Mouse (Mus musculus): Measurements from ENCODE around the gene Morn2.
"Not testable (repeated sequence)": the region's sequence is repeated elsewhere in the genome, so short reads cannot be mapped to it uniquely, and the experiment has no call there.

Morn2 gene

GRCm38 (mm10) chr17:80290074-80290657, at the start of gene Morn2, which contains the start of gene Dhx57:
Gene Morn2 (plus strand): TSS chr17:80290203.
Gene Dhx57 (minus strand): TSS chr17:80290476.
- ChIA-PET CTCF (interaction anchor here (0.6 to 2.2 kb wide), 17 partner anchors 17 to 274 kb away, joined by 3 to 11 read pairs (median 4); partner anchors contain the start of gene Arhgef33 (in 1 of the 4)), POLR2A (interaction anchor here (0.5 to 5.2 kb wide), 54 partner anchors 8 to 775 kb away, joined by 3 to 56 read pairs (median 4); partner anchors contain the start of genes Gemin6 (in 3 of the 4), Gm10190 (in 3 of the 4), Srsf7 (in 3 of the 4) and Ttc39d (in 3 of the 4))

- ChIA-PET POLR2A (interaction anchor here (0.9 to 13.0 kb wide), 15 partner anchors 8 to 48 kb away, joined by 3 to 267 read pairs (median 7); partner anchors contain the start of genes Srsf7 (in 3 of the 4), Ttc39d (in 3 of the 4), Dhx57 (in 1 of the 4) and Gemin6 (in 1 of the 4)), CTCF (interaction anchor here in 3 of 4 experiments (0.5 to 1.9 kb wide), 7 partner anchors 8 to 319 kb away, joined by 3 to 8 read pairs (median 3); partner anchors contain the start of gene Gemin6 (in 1 of the 3))
Observed at GRCm38 (mm10) chr17:80241594-80241993, 48.4 kb upstream of the Morn2 start.

GRCm38 (mm10) chr17:80243116-80243515, 46.9 kb upstream of the Morn2 start:
- ChIA-PET POLR2A (interaction anchor here in 3 of 4 experiments (1.5 to 13.0 kb wide), 9 partner anchors 8 to 43 kb away, joined by 4 to 267 read pairs (median 13); partner anchors contain the start of genes Srsf7 (in 2 of the 3), Ttc39d (in 2 of the 3) and Gemin6 (in 1 of the 3)), CTCF (no interaction called here)

GRCm38 (mm10) chr17:80252757-80253525, 37.1 kb upstream of the Morn2 start:
- POLR2A ChIA-PET = interaction anchor here (0.6 to 10.7 kb wide), 20 partner anchors 11 to 857 kb away, joined by 3 to 267 read pairs (median 38); partner anchors contain the start of genes Srsf7 (in 4 of the 4), Ttc39d (in 4 of the 4), Dhx57 (in 2 of the 4) and Gemin6 (in 2 of the 4)
- CTCF ChIA-PET = interaction anchor here in 3 of 4 experiments (0.5 to 0.7 kb wide), 5 partner anchors 16 to 130 kb away, joined by 3 to 8 read pairs (median 4); no protein-coding TSS in a partner anchor

- POLR2A ChIA-PET = interaction anchor here (0.5 to 10.7 kb wide), 126 partner anchors 8 to 555 kb away, joined by 3 to 267 read pairs (median 5); partner anchors contain the start of genes Dhx57 (in 4 of the 4), Gemin6 (in 4 of the 4), Morn2 (in 4 of the 4) and Srsf7 (in 4 of the 4)
Observed at GRCm38 (mm10) chr17:80254421-80254820, 35.6 kb upstream of the Morn2 start.

GRCm38 (mm10) chr17:80255208-80255607, 34.8 kb upstream of the Morn2 start:
- ChIA-PET CTCF (interaction anchor here in 3 of 4 experiments (0.6 to 1.9 kb wide), 7 partner anchors 13 to 306 kb away, joined by 3 to 8 read pairs (median 3); no protein-coding TSS in a partner anchor), POLR2A (interaction anchor here (0.6 to 10.7 kb wide), 136 partner anchors 8 to 1341 kb away, joined by 3 to 267 read pairs (median 4); partner anchors contain the start of genes Dhx57 (in 4 of the 4), Gemin6 (in 4 of the 4), Morn2 (in 4 of the 4) and Srsf7 (in 4 of the 4))

More at GRCm38 (mm10) chr17:80254421-80254820, 35.6 kb upstream of the Morn2 start:
- CTCF ChIA-PET = interaction anchor here in 3 of 4 experiments (0.6 to 1.9 kb wide), 6 partner anchors 12 to 306 kb away, joined by 3 to 8 read pairs (median 3); no protein-coding TSS in a partner anchor

- POLR2A ChIA-PET = interaction anchor here in 1 of 4 experiments (0.7 kb wide), 1 partner anchor 298 kb away, joined by 3 read pairs; no protein-coding TSS in a partner anchor
- CTCF ChIA-PET = no interaction called here
Observed at GRCm38 (mm10) chr17:80267065-80267464, 22.9 kb upstream of the Morn2 start.

GRCm38 (mm10) chr17:80268151-80268550, 21.9 kb upstream of the Morn2 start:
- CTCF ChIA-PET = no interaction called here
- POLR2A ChIA-PET = interaction anchor here in 1 of 4 experiments (1.0 to 1.8 kb wide), 2 partner anchors 13 to 45 kb away, joined by 4 to 6 read pairs; partner anchors contain the start of gene Gemin6

- POLR2A ChIA-PET = interaction anchor here in 3 of 4 experiments (1.2 to 5.7 kb wide), 9 partner anchors 9 to 64 kb away, joined by 4 to 64 read pairs (median 7); partner anchors contain the start of genes Dhx57 (in 2 of the 3), Morn2 (in 2 of the 3), Srsf7 (in 1 of the 3) and Ttc39d (in 1 of the 3)
- CTCF ChIA-PET = not testable (repeated sequence)
Observed at GRCm38 (mm10) chr17:80270622-80271021, 19.4 kb upstream of the Morn2 start.

- ChIA-PET POLR2A (interaction anchor here in 2 of 4 experiments (1.0 to 2.1 kb wide), 5 partner anchors 8 to 34 kb away, joined by 3 to 12 read pairs (median 4); partner anchors contain the start of genes Dhx57 (in 1 of the 2) and Morn2 (in 1 of the 2)), CTCF (no interaction called here)
Observed at GRCm38 (mm10) chr17:80278255-80278654, 11.7 kb upstream of the Morn2 start.

- POLR2A ChIA-PET = interaction anchor here in 2 of 4 experiments (0.5 to 2.7 kb wide), 5 partner anchors 10 to 187 kb away, joined by 3 to 17 read pairs (median 4); partner anchors contain the start of genes Dhx57 (in 1 of the 2) and Morn2 (in 1 of the 2)
- CTCF ChIA-PET = no interaction called here
Observed at GRCm38 (mm10) chr17:80279340-80280070, 10.5 kb upstream of the Morn2 start.

- ChIA-PET POLR2A (interaction anchor here in 3 of 4 experiments (0.7 to 2.9 kb wide), 8 partner anchors 10 to 1059 kb away, joined by 3 to 16 read pairs (median 5); partner anchors contain the start of genes Gemin6 (in 1 of the 3), Srsf7 (in 1 of the 3) and Ttc39d (in 1 of the 3)), CTCF (no interaction called here)
Observed at GRCm38 (mm10) chr17:80284446-80284845, 5.6 kb upstream of the Morn2 start.

GRCm38 (mm10) chr17:80288012-80288411, 2.0 kb upstream of the Morn2 start:
- ChIA-PET CTCF (interaction anchor here in 1 of 4 experiments (0.6 kb wide), 1 partner anchor 488 kb away, joined by 5 read pairs; no protein-coding TSS in a partner anchor), POLR2A (interaction anchor here in 3 of 4 experiments (0.9 to 5.2 kb wide), 5 partner anchors 33 to 81 kb away, joined by 3 to 56 read pairs (median 12); partner anchors contain the start of genes Srsf7 (in 1 of the 3) and Ttc39d (in 1 of the 3))

- ChIA-PET POLR2A (interaction anchor here (0.5 to 5.2 kb wide), 52 partner anchors 9 to 776 kb away, joined by 3 to 56 read pairs (median 4); partner anchors contain the start of genes Gemin6 (in 3 of the 4), Srsf7 (in 3 of the 4), Ttc39d (in 3 of the 4) and Gm10190 (in 2 of the 4)), CTCF (interaction anchor here (0.6 to 2.2 kb wide), 13 partner anchors 55 to 275 kb away, joined by 3 to 11 read pairs (median 4); no protein-coding TSS in a partner anchor)
Observed at GRCm38 (mm10) chr17:80289280-80290073, 526 bp upstream of the Morn2 start.

- ChIA-PET POLR2A (interaction anchor here (0.6 to 5.2 kb wide), 23 partner anchors 17 to 269 kb away, joined by 3 to 56 read pairs (median 5); partner anchors contain the start of genes Gm10190 (in 2 of the 4), Srsf7 (in 2 of the 4), Ttc39d (in 2 of the 4) and Gemin6 (in 1 of the 4)), CTCF (interaction anchor here (0.6 to 2.2 kb wide), 18 partner anchors 12 to 273 kb away, joined by 3 to 11 read pairs (median 4); partner anchors contain the start of gene Arhgef33 (in 1 of the 4))
Observed at GRCm38 (mm10) chr17:80291148-80291547, 1.1 kb downstream of the Morn2 start.

All from embryonic stem cell, embryonic (primary cell).